Mouse (Mus musculus) right cerebral cortex, adult 2 months (tissue): ENCODE results near the gene Syt12.
"Not testable (repeated sequence)": the region's sequence is repeated elsewhere in the genome, so short reads cannot be mapped to it uniquely, and the experiment has no call there.

Source experiments
- DNase-seq, 2 experiments: peaks; one replicate each; pipeline ENCODE4 v3.0.0; 2021 to 2022; ENCODE audit warnings: low spot score in 2 of 2

Gene Syt12

GRCm38 (mm10) chr19:4491080-4491695, 13.9 kb upstream of the Syt12 start:
- DNase-seq, result no peak

DNA sequence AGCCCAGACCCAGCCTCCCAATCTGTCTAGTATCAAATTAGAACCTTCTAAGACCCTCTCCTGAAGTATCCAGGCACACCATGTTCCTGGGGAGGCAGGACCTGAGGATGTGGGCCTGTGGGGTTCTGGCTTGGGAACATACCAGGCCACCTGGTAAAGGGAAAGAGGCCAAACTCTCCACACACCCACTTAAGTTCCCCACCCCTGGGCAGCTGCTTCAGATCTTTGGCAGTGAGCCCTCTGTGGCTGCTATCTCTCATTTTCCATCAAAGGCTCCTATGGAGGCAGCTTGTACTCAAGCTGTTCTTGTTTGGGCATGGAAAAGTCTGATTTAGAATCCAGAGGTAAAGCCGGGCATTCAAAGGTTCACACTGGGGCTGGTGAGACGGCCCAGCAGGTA, 10.6 kb upstream of the Syt12 start:
- DNase-seq, result no peak

DNA sequence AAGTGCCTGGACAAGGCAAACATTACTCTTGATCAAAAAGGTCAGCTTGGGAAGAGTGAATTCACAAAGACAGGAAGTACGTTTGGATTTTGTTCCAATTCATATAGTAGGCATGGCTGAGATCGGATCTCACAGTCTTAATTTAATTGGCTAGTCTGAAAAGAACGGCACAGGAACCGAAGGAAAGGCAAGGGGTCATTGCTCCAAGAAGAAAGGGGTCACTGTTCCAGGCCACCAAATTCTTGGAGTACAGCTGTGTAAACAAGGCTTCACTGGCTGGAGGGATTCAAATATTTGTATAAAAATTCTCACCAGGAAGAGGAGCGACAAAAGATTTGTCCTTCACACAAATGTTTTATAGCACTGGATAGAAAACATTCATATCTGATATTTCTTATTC, 7.8 kb upstream of the Syt12 start:
- DNase-seq, result no peak

- peak in 1 of 2 experiments; percentile 23 for DNase-seq
Measured at GRCm38 (mm10) chr19:4482111-4482859, 5.0 kb upstream of the Syt12 start.

DNA sequence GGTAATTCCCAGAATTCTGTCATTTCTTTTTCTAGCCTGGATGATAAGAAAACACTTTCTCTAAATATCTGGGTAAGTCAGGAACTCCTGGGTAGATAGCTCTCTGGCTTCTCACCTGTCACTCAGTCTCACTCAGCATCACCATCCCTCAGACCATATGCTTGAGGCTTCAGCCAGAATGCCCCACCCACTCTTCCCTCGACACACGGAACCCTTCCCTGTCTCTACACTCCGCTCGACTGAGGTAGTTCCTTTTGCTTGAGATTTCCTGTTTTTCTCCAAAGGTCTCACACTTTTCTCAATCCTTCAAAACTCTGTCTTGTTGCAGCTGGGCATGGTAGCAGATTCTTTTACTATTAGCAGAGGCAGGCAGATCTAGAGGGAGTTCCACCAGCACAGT, 4.1 kb upstream of the Syt12 start:
- DNase-seq, result peak; percentile 55 to 69

DNA sequence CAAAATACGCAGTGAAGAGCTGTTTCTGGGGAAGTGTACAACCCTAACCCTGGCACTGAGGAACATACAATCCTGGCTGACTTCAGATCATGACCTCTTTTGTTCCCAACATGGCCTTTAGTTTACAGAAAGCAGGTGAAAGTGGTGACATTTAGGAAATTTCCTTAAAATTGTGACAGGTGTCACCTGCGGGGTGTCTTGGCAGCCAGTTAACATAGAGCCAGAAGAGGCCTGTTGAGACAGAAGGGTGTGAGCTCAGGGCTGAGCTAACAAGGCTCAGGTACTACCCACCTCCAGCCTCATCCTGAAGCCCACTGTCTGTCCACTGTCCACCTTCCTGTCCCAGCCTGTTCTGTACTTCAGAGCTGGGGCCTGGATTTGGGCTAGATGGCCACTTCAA, 2.8 kb upstream of the Syt12 start:
- DNase-seq, result no peak

DNA sequence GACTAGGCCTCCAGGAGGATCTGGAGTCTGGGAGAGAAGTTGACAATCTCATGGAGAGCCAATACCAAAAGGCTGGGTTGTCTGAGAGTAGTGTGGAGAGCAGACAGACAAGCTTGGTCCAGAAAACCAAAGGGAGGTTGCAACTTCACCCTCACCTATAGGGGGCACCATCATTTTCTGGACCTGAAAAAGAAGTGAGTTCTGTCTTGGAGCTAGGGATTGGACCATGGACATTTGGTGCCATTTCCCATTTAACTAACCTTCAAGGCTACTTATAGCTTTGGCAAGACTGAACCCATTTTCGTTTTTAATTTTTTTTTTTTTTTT, 906 bp upstream of the Syt12 start:
- DNase-seq, result no peak

GRCm38 (mm10) chr19:4476601-4477257, 518 bp downstream of the Syt12 start:
- DNase-seq, result peak; percentile 55 to 64

GRCm38 (mm10) chr19:4475224-4475925, 1.9 kb downstream of the Syt12 start:
- peak; percentile 38 to 55 for DNase-seq

GRCm38 (mm10) chr19:4474739-4475138, 2.5 kb downstream of the Syt12 start:
- no peak for DNase-seq

DNA sequence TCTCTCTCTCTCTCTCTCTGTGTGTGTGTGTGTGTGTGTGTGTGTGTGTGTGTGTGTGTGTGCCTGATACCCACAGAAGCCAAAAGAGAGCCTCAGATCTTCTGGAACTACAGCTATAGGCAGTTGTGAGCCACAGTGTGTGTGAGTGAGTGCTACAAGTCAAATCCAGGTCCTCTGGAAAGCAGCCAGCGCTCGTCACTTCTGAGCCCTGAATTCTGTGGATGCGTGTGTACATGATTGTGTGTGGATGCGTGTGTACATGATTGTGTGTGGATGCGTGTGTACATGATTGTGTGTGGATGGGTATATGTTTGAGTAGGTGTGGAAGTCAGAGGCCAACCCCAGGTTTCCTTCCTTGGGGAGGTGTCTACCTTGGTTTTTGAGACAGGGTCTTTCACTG, 3.7 kb downstream of the Syt12 start:
- no peak for DNase-seq

GRCm38 (mm10) chr19:4468363-4468762, 8.9 kb downstream of the Syt12 start:
- no peak for DNase-seq

- DNase-seq, result no peak
Measured at GRCm38 (mm10) chr19:4464666-4465065, 12.6 kb downstream of the Syt12 start.

- no peak for DNase-seq
Measured at GRCm38 (mm10) chr19:4461981-4462380, 15.3 kb downstream of the Syt12 start.

DNA sequence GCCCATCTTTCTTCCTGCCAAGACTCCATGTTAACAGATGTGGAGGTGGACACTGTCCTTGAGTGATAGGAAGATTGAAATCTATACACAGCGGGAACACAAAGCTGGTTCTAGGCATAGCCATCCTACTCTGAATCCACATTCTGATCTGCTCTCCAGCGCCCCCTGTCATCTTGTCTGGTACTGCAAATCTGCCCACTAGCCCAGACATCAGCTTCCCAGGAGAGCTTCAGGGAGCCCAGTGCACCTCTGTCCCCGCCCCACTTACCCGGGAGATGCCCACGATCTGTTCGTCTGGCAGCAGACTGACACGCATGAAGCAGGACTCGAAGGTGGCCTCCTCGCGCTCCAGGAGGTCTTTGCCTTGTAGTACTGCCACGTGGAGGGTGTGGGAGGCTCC, 21.0 kb downstream of the Syt12 start:
- peak; percentile 52 to 60 for DNase-seq

GRCm38 (mm10) chr19:4455071-4455800, 22.0 kb downstream of the Syt12 start:
- peak; percentile 29 to 38 for DNase-seq

- DNase-seq, result not testable (repeated sequence)
Measured at GRCm38 (mm10) chr19:4454040-4454439, 23.2 kb downstream of the Syt12 start.

DNA sequence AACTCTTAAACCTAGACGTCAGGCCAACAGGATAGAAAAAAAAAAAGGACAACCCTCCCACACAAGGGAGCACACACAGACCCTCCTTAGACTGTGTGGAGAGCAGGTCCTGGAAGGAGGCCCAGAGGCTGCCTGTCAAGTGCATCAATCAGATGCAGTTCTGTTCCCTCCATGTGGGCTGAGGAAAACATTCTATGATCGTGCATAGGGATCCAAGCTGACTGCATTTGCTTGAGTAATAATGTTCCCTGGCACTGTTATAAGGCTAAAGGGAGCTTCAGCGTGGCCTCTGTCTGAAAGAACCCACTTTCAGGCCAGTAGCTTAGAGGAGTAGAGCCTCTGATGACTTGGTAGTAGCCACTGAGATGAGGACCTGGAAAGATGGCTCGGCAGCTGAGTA, 24.7 kb downstream of the Syt12 start:
- DNase-seq, result no peak

DNA sequence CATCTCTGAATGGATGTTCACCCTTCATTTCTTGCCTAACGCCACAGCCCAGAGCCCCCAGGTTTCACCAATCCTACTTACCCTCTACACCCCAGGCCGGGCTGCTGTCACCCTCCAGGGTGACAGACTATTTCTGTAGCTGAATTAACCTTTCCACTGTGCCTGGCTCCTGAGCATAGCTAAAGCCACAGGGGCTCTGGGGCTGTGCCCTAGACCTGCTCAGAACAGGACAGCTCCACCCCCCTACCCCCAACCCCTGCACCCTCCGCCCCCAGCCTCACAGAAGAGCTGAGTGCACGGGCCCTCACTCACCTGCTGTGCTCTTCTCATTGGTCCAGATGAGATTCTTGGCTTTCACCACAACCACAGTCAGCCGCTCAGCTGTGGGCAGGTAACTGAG, 25.3 kb downstream of the Syt12 start:
- no peak for DNase-seq

- DNase-seq, result no peak
Measured at GRCm38 (mm10) chr19:4451098-4451497, 26.1 kb downstream of the Syt12 start.

DNA sequence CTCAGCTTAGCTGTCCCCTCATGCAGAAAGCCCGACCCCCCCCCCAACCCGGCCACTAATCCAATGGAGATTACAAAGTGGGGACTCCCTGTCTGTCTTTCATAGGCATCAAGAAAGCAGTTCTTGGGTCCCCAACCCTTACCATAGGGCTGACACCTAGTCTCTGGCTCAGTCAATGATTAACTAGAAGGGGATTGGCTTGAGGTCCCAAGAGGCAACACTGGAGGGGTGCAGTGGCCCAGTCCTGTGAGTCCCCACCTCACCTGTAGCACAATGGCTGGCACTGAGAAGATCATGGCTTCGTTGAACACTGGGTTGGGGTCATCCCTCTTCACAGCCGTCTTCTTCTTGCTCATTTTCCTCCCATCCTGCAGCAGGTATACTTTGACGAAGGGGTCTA, 26.6 kb downstream of the Syt12 start:
- DNase-seq, result no peak

GRCm38 (mm10) chr19:4449230-4449629, 28.0 kb downstream of the Syt12 start:
- no peak for DNase-seq
